Mouse (Mus musculus) E14TG2a.4 (cell line): ENCODE data around the gene Tekt1.

Source experiments
- H3K27me3 ChIP-seq: 2 replicates; pipeline ENCODE4 v1.6.1; 2014; ENCODE audit warnings: low read length, control low read depth; ENCODE audit not compliant: insufficient read depth
- H3K36me3 ChIP-seq: 2 replicates; pipeline ENCODE4 v1.6.1; 2014; ENCODE audit warnings: low read length, control low read depth; ENCODE audit not compliant: insufficient read depth
- H3K4me1 ChIP-seq: replicated peaks from 2 replicates; pipeline ENCODE4 v1.6.1; 2014; ENCODE audit warnings: low read depth, low read length, control low read depth
- H3K4me3 ChIP-seq: replicated peaks from 2 replicates; pipeline ENCODE4 v1.5.1; 2014; ENCODE audit warnings: mild to moderate bottlenecking, low read length
- H3K9me3 ChIP-seq: 2 replicates; pipeline ENCODE4 v1.6.1; 2014; ENCODE audit warnings: low read length, control low read depth
- CTCF ChIP-seq: conservative IDR thresholded peaks from 2 replicates; pipeline ENCODE4 v1.5.1; 2014; ENCODE audit warnings: low read length
- NANOG ChIP-seq: IDR thresholded peaks from 2 replicates; pipeline ENCODE4 v1.6.1; 2014; ENCODE audit warnings: borderline replicate concordance, low read length, mixed read lengths
- POU5F1 ChIP-seq: IDR thresholded peaks from 2 replicates; pipeline ENCODE4 v1.6.1; 2014; ENCODE audit warnings: low read length, borderline replicate concordance

The Tekt1 gene

DNA sequence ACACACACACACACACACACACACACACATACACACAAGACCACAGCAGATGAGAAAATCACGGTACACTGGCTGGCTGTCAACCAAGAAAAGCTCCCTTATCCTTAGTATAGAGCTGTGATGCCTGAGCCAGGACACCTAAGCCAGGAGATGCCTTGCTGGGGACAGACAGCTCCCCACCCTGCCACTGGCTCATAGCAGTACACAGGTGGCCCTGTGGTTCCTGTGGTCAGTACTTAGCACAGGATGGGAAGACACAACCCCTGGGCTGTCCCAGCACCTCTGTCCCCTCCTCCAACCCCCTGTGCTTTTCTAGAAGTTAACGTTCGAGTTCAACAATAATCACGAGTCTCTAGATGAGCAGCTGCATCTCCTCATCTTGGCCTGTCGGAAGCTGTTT is 44.2 kb downstream of the Tekt1 start:
- no peak overlapping the region for H3K4me3 ChIP-seq
- peaks cover 15% of the 10 kb centered on the region for H3K4me1 ChIP-seq
- no peaks in the 10 kb centered on the region for H3K9me3 ChIP-seq
- H3K27me3 ChIP-seq: peaks cover 27% of the 10 kb centered on the region
- TF ChIP-seq CTCF: no peak
- TF ChIP-seq POU5F1: no peak
- no peak for TF ChIP-seq NANOG
- H3K36me3 ChIP-seq: no peaks in the 10 kb centered on the region

DNA sequence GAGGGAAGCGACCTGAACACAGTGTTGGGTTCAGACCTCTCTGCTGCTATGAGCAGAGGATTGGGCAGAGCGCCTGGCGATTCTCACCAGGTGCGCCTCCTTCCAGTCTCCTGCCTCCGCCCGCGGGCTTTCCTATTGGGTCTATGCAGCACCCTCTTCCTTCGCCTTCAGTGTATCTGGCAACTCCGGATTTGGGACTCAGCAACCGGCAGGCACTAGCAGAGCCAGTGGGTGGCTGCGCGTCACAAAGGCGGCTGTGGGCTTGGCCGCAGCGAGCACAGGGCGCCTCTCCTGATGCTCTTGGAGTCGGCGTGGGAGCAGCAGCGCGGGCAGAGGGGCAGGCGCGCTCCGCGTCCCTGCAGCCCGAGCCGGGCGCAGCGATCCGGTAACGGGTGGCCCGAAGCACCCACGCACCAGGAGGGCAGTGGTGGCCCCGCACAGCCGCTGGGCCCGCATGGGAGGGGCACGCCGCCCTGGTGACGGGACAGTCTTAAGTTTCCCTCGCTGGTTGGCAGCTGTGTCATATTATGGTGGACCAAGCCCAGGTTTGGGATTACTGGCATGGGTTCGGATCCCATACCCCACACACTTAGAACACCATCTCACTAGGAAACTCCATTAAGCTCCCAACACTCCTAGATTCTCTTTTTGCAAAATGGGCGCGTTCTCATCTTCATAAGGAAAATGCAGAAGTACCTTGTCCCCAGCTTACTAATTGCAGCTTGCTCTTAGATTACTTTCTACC is 47.9 kb downstream of the Tekt1 start, which contains the start of gene Fbxo39:
TSS of gene Fbxo39 (plus strand) at position 294 of the 745 bp plus-strand sequence.
- Histone ChIP-seq H3K9me3 (no peaks in the 10 kb centered on the region), H3K27me3 (peaks cover 31% of the 10 kb centered on the region), H3K4me3 (peak within 1 kb of the TSS; percentile 81), H3K4me1 (peaks cover 22% of the 10 kb centered on the region), H3K36me3 (no peaks in the 10 kb centered on the region)
- TF ChIP-seq POU5F1 (no peak), NANOG (no peak), CTCF (no peak)

DNA sequence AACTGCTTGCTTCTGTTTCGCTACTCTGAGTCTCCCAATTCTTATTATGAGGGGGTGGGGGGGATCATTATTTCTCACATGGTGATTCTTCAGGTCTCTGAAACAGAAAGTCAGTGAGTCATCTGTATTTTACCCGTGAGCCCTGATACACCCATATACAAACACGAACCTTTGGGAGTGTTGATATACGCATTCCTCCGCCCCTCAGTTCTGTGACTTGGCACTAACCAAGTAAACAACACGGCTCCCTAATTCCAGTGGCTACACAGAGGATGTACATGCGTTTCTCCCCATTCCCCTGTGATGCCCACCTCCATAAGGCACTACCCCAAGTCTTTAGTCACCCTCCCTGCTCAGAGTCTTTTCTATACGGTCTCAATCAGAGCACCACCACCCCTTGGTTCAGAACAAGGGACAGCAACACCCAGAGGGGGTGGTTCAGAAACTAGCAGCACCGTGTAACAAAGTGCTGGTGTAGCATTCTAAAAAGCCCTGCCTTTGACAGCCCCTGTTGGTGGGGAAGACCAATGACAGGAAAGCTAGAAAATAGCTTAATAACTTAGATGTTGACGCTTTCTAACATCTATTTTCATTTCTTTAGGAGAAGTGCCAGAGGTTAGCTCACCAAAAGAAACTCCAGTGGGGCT is 50.8 kb downstream of the Tekt1 start:
- TF ChIP-seq POU5F1: no peak
- TF ChIP-seq CTCF: peak; percentile 37
- Histone ChIP-seq H3K27me3 (peaks cover 27% of the 10 kb centered on the region), H3K4me3 (no peak overlapping the region), H3K4me1 (peaks cover 22% of the 10 kb centered on the region), H3K36me3 (0 out of 2 replicates have a peak, but pooled peaks cover 3% of the 10 kb centered on the region), H3K9me3 (no peaks in the 10 kb centered on the region)

DNA sequence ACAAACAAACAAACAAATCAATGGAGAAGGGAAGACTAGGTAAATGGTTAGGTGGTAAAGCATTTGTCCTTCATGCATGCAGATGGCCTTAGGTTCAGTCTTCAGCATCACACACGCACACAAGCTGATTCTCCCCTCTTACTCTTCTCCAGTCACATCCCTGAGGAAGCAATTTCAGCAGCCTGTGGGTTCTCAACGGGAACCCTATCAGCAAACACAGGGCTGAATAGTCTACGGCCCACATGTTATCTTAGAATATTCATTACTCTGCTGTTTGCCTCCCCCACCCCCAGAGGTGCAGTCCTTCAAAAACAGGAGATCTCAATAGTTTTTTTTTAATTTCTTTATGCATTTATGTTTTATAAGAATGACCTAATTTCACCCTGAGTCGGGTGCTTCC is 51.8 kb downstream of the Tekt1 start:
- H3K4me1 ChIP-seq: peaks cover 22% of the 10 kb centered on the region
- H3K4me3 ChIP-seq: no peak overlapping the region
- H3K36me3 ChIP-seq: 0 out of 2 replicates have a peak, but pooled peaks cover 4% of the 10 kb centered on the region
- H3K27me3 ChIP-seq: peaks cover 25% of the 10 kb centered on the region
- TF ChIP-seq NANOG (no peak), CTCF (no peak), POU5F1 (no peak)
- H3K9me3 ChIP-seq: no peaks in the 10 kb centered on the region

DNA sequence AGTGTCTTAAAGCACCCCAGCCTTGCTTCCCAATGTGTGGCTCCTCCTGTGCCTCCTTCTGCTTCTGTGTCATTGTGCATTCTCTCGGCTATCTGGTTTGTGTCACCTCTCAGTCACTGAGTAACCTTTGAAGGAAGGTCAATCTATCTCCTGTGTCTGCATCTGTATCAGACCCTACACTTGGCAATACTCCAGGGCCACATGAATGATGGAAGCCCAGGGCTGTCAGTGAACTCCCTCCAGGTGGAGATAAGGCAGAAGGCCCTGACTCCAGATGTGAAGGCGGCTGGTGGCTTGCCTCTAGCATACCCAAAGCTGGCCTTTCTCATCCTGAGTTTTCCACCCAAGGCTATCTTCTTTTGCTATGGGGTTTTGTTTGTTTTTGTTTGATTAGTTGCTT is 53.3 kb downstream of the Tekt1 start:
- H3K9me3 ChIP-seq: no peaks in the 10 kb centered on the region
- peaks cover 15% of the 10 kb centered on the region for H3K4me1 ChIP-seq
- H3K4me3 ChIP-seq: no peak overlapping the region
- peaks cover 17% of the 10 kb centered on the region for H3K36me3 ChIP-seq
- no peak for TF ChIP-seq NANOG
- TF ChIP-seq CTCF: no peak
- no peak for TF ChIP-seq POU5F1
- H3K27me3 ChIP-seq: peaks cover 10% of the 10 kb centered on the region

DNA sequence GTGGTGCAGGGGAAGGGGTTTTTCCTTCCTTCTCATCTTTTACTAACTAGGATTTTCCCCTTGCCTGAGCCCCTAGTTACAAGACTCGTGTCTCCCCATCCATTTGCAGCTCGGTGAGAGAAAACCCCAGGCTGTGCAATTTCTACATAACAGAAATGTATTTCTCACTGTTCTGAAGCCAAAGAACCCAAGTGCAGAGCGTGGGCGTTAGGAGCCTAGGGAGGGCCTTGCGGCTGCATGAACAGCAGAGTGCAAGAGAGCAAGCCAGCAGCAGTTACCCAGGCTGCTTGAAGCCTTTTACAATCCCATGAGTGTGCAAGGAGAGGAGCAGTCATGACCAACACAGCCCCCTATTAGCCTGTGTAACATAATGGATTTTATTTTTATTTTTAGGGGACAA is 54.8 kb downstream of the Tekt1 start:
- Histone ChIP-seq H3K27me3 (peaks cover 1% of the 10 kb centered on the region; the same call in 1 of the 2 replicates), H3K4me3 (no peak overlapping the region), H3K9me3 (no peaks in the 10 kb centered on the region), H3K4me1 (peaks cover 12% of the 10 kb centered on the region), H3K36me3 (peaks cover 20% of the 10 kb centered on the region)
- no peak for TF ChIP-seq POU5F1
- no peak for TF ChIP-seq CTCF
- no peak for TF ChIP-seq NANOG

DNA sequence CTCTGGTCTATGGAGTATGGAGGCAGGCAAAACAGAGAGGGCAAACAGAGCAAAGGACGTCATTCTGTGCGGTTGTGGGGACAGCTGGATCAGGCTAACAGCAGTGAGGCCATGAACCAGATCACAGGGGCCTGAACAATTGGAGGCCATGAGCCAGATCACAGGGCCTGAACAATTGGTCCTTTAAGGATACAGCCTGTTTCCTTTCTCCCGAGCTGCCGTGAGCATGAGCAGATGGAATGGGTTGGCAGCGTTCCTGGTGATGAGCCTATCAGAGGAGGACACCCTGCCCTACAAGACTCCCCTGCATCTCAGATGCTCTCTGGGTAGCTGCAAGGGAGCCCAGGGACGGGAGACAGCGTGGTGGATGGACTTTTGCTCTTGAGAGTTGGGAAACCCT is 60.0 kb downstream of the Tekt1 start:
- peak overlapping the region; percentile 48 for H3K4me3 ChIP-seq
- peaks cover 6% of the 10 kb centered on the region; the same call in 1 of the 2 replicates for H3K9me3 ChIP-seq
- peaks cover 17% of the 10 kb centered on the region for H3K36me3 ChIP-seq
- no peaks in the 10 kb centered on the region for H3K27me3 ChIP-seq
- H3K4me1 ChIP-seq: peaks cover 37% of the 10 kb centered on the region
- no peak for TF ChIP-seq POU5F1
- no peak for TF ChIP-seq NANOG
- TF ChIP-seq CTCF: no peak

DNA sequence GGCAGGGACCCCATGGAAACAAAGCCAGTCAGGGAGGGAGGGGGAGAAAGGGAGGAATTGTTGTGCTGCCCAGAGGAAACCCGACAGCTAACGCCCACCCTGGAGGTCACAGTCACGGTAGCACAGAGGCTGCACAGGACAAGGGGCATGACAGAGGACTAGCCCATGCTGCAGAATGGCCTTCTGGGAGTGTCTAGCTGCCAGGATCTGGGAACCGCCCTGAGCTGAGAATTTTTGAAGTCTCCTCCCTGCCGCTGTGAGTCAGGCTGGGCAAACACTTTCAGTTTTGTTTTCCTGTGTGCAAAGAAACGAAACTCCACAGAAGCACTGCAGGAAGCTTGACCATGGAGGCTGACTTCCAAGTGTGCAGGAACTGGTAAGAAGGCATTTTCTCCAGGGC is 60.9 kb downstream of the Tekt1 start, which contains the start of gene Xaf1:
TSS of gene Xaf1 (plus strand) at position 296 of the 400 bp plus-strand sequence.
- H3K36me3 ChIP-seq: peaks cover 17% of the 10 kb centered on the region
- peak within 1 kb of the TSS; percentile 48 for H3K4me3 ChIP-seq
- peaks cover 37% of the 10 kb centered on the region for H3K4me1 ChIP-seq
- no peak for TF ChIP-seq NANOG
- TF ChIP-seq CTCF: no peak
- TF ChIP-seq POU5F1: no peak
- H3K9me3 ChIP-seq: peaks cover 6% of the 10 kb centered on the region; the same call in 1 of the 2 replicates
- no peaks in the 10 kb centered on the region for H3K27me3 ChIP-seq
